Mouse (Mus musculus) frontal cortex, adult (tissue): ENCODE data around the gene Rsl24d1.
A peak's percentile ranks its signal among the peaks of the same experiment; 100 is the strongest.
"Not testable (repeated sequence)": the region's sequence is repeated elsewhere in the genome, so short reads cannot be mapped to it uniquely, and the experiment has no call there.

ENCODE experiments used
- ATAC-seq: cut with Nextera tagmentation; 2 replicates; pipeline ENCODE4 v1.9.2; 2017; ENCODE audit warnings: mild to moderate bottlenecking, moderate library complexity, mixed read lengths; ENCODE audit not compliant: low TSS enrichment

Gene Rsl24d1

DNA sequence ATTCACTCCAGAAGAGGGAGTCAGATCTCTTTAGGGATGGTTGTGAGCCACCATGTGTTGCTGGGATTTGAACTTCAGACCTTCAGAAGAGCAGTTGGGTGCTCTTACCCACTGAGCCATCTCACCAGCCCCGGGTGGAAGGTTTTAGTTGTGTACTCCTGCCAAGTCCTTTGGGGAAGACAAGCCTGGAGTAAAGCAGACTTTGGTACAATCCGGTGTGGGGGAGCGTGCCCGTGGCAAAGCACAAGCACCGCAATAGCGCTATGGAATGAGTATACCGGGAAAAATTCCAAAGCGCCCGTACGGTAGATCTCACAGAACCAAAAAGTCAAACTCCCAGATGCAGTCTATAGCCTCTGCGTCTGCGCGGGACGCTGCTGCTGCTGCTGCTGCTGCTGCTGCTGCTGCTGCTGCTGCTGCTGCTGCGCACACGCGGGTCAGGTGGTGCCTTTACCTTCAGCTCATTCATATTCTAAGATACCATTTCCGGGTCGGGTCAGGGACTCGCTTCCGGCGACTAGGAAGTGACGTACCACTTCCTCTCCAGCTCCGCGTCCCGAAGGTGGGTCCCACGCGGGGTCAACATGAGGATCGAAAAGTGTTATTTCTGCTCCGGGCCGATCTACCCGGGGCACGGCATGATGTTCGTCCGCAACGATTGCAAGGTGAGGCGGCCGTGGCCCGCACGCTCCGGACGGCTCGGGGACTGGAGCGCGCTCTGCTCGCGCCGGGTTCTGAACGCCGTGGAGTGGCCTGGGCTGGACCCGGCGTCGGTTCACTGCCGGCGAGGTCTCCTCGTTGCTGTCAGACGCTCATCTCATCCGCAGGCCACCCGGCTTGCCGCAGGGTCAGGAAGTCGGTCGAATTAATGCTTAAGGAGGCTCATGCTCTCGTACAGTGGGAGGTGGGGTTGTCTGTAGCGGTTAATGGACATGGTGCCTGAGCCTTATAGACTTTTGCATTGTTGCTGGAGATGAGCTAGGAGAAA lies at the start of gene Rsl24d1:
TSS of gene Rsl24d1 (plus strand) at position 508 of the 988 bp plus-strand sequence.
- peak; percentile 100 for ATAC-seq

DNA sequence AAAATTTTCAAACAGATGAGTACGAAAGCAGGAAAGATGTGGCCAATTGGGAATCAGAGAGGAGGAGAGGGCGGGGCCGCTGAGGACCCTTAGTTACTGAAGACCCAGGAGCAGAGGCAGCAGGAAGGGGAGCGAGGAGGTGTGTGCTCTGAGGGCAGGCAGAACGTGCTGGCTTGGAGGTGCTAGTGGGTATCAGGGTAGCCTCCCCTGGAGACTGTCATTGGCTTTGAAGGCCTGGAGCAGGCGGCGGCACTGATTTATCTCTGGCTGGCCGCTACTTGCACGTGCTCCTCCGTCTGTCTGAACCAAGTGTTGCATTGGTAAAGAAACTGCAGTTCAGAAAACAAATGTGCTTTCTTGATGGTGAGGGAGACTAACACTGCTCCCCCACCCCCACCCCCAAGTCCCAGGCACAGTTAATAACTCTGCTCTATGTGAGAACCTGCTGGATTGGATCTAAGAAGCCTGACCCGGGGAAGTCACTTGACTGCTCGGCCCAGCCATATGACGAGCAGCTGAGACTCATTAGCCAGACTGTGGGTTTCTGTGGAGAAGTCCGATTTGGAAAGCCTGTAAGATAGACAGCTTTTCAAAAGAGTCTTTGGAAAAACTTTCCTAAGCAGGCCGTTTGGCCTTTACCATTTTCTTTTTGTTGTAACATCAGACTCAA lies 49.5 kb upstream of the Rsl24d1 start:
- no peak for ATAC-seq

DNA sequence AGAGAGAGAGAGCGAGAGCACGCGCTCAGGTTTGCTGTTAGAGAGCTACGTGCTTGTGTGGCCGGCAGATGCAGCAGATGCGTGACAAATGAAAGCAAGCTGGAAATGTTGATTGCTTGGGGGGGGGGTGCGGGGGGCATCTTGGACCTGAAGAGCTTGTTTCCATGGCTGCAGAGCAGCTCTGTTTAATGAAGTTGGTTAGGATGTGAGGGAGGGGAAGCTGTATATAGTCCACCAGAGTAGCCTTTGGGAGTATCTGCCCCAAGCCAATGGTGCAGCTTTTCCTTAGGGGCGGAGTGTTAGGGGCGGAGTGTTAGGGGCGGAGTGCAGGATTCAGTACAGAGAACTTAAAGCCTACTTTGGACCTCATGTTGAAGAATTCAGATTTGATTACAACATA lies 46.1 kb upstream of the Rsl24d1 start:
- ATAC-seq = no peak

DNA sequence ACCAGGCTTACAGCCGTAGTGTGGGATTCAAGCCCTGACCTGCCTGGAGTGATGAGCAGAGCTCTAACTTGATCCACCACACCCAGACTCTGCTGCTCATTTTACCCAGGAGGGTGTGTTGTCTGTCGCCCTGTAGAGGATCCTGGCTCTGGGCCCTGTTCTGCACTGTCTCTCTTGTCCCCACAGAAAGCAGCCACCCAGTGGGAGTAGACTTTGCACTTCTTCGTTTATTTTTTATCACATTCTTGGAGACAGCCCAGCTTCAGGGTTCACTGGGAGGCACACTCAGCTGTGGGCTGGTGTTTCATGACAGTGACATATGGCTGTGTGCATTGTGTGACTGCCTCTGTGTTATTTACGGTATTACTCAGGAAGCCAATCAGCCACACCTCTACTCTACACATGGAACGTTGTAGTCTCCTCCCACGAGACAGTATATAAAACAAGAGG lies 45.0 kb upstream of the Rsl24d1 start:
- ATAC-seq = peak; percentile 83

DNA sequence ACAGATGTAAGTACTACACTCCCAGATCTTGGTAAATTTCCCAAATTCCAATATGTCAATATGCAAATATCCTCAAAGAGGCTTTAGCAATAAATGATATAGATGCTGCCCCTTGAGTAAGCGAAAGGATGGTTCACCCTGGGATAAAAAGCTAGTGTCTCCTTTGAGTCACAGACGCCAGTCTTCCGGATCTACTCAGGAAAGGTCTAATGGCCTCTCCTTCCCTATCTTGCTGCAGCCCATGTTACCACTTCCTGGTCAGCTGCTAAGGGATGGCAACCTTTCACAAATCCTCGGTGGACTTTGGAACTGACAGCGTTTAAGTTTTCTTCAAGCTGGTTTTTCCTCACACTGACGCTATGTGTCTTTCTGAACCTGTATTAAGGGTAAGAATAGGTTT lies 44.5 kb upstream of the Rsl24d1 start:
- no peak for ATAC-seq

DNA sequence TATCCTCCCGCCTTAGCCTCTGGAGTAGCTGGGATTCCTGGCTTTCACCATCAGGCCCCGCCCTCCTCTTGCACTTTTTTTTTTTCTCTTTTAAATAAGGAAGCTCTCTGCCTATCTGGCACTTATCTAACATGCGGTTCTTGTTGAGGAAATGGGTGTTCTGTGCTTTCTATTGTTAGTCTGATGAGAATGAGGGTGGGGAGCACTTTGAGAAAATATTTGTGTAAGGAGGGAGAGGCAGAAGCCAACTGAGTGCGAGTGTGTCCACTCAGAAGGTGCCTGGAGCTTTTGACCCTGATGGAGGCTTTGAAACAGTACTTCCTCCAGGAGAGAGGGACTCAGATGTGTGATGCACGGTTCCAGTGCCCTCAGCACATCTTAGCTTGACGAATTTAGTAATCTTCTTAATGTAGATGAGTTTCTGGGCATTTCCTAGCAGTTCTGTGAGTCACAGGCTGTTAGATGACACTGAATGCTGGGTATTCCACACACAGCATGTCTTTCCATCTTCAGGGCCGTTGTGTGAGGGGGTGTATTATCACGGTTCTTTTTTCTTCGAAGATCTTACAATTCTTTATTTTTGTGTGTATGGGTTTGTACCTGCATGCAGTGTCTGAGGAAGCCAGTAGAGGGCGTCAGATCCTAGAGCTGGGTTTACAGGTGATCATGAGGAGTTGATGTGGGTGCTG lies 42.1 kb upstream of the Rsl24d1 start:
- peak; percentile 81 for ATAC-seq

DNA sequence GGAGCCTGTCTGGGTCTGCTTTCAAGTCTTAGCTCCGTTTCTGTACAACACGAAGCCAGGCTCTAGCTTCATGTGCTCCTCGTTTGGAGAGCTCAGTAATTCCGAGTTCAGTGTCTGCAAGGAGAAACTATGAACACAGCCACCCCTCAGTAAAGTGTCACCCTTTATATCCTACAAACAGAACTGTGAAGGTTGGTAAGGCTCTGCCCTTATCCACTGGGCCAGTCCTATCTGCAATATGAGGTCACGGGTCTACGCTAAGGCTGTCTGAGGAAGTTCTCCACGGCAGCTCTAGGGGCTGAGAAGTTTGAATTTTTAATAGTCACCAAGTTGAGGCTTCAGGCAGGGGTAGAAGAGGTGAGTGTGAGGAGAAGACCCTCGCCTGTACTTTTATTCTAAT lies 40.8 kb upstream of the Rsl24d1 start:
- no peak for ATAC-seq

DNA sequence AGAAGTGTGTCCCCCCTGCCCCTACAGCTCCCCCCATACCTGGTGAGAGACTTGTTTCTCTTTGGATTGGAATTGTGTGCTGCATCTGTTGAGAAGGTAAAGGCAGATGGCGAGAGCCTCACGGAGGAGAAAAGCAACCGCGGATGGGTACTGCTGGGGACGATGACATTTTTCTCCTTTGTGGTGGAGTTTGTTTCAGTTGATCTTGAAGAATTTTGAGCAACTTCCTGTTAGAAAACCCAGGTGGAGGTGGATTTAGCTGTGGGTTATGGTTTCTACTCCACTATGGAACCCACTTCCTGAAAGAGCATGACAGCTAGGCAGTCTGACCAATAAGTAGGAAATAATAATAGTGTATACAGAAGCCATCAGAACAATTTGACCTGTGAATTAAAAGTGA lies 40.1 kb upstream of the Rsl24d1 start:
- ATAC-seq = no peak

DNA sequence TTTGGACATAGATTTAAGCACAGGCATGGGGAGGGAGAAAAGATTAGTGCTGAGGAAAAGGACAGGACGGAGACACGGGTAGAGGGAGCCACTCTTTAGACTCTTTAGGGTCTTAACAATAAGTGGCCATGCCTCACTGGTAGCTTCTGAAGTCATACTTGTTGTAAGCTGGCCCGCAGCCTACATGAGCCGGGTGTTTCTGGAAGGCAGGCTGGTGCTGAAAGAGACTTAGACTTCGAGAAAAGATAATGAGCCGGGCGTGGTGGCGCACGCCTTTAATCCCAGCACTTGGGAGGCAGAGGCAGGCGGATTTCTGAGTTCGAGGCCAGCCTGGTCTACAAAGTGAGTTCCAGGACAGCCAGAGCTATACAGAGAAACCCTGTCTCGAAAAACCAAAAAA lies 33.9 kb upstream of the Rsl24d1 start:
- not testable (repeated sequence) for ATAC-seq

DNA sequence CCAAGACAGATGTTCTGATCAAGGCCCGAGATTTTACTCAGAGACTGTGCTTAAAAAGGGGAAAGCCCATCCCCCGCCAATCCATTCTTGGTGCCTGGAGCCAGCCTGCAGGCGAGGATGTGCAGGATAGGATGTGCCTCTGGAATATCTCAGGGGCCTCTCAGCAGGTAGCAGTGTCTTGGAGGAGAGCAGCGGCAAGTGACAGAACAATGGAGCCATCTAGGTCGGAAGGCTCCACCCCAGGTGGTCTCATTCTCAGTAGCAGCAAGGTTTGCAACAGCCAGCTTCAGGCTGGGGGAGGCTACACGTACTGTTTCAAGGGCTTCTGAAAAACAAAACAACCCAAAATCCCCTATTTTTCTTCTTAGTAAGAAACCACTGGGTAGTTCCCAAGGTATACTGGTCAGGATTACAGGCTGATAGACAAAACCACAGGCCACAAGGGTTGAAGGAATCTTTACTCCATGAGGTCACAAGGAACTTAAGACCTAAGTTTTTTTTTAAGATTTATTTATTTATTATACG lies 33.4 kb upstream of the Rsl24d1 start:
- ATAC-seq = no peak

DNA sequence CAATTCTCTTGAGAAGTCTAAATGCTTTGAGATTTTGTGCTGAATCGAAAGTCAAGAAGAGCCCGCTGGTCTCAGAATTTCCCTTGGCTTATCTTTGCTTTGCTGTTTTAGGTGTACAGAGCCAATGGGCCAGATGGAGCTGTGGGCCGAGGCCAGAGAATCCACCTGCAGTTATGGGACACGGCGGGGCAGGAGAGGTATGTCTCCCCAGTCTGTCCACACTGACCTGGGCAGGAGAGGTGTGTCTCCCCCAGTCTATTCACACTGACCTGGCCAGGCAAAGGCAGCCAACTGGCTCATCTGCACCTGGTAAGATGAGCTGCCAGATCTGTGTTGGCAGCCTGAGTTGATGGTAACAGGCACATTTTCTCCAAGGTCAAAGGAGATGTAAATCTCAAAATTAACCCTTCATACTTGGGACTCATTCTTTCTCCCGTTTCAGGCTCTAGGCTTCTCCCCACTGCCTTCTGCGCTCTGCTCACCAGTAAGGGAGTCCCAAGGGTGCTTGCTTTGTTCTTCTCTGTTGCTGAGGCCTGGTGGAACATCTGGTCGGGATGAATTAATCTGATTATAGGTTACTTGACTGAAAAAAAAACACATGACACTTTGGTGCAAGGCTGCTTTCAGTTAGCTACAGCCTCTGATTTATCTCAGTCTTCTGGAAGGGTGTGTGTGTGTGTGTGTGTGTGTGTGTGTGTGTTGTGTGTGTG lies 30.8 kb upstream of the Rsl24d1 start:
- ATAC-seq = no peak

DNA sequence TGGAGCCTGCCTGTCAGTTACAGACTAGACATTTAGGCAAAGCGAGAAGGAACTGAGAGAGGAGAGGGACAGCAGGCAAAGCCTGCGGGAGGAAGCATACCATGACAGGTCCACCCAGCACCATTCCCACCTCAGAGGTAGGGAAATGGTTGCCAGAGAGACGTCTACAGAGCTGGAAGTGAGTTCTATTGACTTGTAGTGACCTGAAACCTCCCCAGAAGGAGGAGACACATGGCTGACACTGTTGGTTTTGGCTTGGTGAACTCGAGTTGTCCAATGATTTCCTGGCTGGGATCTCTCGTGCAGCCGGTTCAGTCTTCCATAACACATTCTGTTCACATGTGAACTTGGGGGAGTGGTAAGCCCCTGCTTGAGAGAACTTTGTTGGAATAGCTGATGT lies 29.3 kb upstream of the Rsl24d1 start:
- ATAC-seq = no peak

DNA sequence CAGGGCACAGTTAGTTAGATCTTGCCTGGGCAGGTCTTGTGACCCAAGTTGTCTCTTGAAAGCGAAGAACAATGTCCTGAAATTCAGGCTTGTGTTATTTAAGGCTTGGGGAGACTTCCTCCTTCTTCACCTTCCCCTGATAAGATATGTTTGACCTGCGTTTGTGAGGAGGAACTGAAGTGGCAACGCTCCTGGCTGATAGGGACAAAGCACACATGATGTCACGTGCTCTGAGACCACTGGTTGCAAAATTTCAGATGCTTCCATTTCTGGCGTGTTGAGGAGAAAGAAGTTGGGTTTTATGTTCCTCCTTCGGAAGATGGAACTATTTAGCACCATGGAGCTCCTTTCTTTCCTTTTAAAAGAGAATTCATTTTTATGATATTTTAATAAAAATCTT lies 27.4 kb upstream of the Rsl24d1 start:
- ATAC-seq = no peak

DNA sequence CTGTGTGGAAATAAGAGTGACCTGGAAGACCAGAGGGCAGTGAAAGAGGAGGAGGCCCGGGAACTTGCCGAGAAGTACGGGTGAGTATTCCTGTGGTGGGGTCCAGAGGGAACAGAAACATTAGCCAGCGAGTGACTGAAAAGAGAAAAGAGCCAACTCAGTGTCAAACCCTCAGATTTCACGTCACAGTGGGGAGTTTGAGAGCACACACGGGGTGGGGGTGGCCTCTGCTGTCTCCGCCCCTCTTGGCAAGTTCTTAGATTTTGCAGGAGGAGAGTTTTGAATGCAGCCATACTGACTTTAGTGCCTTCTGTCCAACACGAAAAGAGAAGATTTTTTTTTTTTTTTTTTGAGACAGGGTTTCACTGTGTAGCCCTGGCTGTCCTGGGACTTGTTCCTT lies 26.1 kb upstream of the Rsl24d1 start:
- ATAC-seq = no peak

DNA sequence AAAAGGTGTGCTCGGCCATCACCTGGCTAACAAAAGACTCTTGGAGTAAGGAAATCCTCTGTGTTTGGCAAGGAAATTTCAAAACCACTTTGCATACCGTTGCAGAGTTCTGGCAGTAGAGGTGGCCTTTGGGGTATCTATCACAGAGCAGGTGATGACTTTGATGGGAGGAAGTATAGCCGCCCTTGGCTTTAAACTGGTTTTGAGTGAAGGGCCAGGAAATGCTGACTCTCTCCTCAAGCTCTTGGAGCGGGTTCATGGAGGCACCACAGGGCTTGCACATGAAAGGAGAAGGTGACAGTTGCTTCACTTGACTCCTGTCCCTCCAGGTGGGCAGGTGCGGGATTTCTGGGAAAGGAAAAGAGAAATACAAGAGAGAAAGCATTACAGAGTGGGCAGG lies 25.6 kb upstream of the Rsl24d1 start:
- no peak for ATAC-seq

DNA sequence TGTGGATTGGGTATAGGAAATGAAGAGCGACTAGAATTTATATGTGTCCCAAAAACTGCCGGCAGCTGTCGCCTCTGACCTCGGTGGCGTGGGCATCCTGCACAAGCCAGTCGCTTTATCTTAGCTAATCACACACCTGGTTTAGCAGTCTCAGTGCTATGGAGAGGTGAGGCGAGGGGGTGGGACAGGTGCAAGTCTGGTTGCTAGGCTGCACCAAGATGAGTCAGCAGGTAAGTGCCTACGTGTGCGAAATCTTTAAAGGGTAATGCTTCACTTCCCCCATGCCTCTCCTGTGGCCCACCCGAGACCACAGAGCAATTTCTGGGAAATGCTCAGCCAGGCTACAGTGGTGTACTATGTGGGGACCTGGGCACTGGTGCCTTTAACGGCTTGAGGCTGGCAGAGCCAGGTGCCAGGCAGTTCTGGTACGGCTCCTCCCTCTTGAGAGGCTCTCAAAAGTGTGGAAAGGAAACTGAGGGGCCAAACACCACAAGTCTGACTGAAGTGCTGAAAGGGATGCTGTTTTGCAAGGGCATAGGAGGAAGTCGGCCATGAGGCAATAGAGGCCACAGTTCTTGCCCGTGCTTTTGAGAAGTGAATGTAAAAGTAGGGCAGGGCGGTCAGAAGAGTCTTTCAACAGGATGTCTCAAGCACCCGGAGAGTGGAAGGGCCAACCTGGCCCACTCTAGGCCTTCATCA lies 23.9 kb upstream of the Rsl24d1 start:
- no peak for ATAC-seq

DNA sequence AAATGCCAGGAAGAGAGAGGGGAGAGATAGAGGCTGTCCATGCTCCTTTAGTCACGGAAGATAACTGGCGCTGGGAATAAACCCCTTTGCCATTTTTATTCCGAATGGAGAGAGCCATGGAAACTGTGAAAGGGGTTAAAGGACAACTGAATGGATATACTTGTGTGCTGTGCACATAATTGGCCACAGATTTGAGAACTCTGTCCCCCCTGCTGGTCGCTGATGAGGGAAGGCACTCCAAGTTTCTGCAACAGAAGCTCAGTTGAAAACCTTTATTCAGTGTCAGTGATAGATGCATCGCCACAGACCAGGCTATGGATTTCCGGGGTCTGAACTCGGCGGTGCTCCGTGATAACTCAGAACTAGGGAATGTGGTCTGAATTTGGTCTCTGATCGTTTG lies 23.1 kb upstream of the Rsl24d1 start:
- ATAC-seq = no peak

DNA sequence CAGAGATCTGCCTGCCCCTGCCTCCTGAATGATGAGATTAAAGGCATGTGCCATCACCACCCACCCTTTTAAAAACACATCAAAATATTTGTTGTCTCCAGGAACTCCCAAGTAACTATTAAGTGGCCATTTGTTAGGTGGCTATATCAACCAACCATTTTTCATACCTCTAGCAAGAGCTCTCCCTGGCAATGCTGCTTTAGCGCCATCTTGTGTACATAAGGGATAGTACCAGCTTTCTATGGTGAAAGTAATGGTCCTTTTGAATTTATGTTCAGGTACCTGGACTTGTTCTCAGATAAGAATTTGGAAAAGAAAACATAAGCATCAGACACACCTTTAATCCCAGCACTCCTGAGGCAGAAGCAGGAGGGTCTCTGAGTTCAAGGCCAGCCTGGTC lies 21.5 kb upstream of the Rsl24d1 start:
- peak; percentile 69 for ATAC-seq

DNA sequence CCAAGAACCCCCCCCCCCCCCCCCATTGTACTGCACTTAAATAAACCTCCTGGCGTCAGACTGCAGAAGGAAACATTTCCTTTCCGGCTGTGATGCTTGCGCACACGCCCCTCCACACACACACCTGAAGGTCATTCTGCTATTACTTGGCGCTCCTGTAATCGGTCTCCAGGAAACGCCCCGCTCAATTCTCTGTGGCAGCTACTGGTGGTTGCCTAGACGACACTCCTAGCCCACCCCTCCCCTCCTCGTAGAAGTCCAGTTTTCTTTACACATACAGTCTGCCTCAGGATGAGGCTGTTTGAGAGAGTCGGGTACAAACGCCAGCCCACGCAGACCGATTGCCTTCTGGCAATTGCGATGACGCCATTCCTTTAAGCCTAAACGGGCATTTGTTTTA lies 18.6 kb upstream of the Rsl24d1 start:
- ATAC-seq = peak; percentile 78

DNA sequence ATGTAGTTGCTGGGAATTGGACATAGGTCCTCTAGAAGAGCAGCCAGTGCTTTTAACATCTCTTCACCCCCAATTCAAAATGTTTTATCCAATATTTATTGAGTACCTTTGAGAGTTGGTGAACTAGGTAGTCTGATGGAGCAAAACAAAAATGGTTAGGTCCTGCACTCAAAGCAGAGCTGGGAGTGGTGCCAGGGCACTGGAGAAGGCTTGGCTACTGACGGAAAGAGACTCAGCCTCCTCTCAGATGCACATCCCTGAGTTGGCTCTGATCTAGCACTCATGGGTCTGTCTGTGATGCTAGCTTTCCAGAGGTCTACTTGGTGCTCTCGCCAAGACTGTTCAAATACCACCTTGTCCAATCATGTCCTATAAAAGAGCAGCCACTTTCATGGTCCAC lies 15.3 kb upstream of the Rsl24d1 start:
- no peak for ATAC-seq

DNA sequence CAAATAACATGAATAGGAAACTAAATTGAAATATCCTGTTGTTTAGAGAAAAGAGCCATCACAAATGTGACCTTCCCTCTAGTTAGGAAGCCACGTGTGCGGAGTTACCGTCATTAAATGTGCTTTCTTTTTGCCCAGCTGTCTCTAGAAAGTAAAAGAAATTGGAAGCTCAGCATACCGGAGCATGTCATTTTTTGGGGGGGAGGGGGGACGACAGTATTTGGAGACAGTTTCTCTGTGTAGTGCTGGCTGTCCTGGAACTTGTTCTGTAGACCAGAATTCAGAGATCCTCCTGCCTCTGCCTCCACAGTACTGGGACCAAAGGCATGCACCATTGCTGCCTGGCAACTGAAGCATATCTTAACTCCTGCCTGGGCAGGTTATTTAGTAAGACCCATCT lies 11.7 kb upstream of the Rsl24d1 start, which contains the start of gene Khdc3:
TSS of gene Khdc3 (plus strand) at position 301 of the 400 bp plus-strand sequence.
- ATAC-seq = no peak
